Mouse (Mus musculus) spleen, adult 2 months (tissue): Measurements from ENCODE around the gene Gss.

Source experiments
- CTCF ChIP-seq: fragments of 200-500 bp; IDR thresholded peaks from 2 replicates; pipeline ENCODE4 v1.5.1; 2011; ENCODE audit warnings: mild to moderate bottlenecking, inconsistent platforms; ENCODE audit not compliant: insufficient read depth, insufficient read length, insufficient replicate concordance; ENCODE audit errors: extremely low read depth
- POLR2A ChIP-seq: fragments of 200-500 bp; IDR thresholded peaks from 2 replicates; pipeline ENCODE4 v1.6.1; 2011; ENCODE audit warnings: low read depth, low read length, inconsistent platforms

GRCm38 (mm10) chr2:155613953-155614352, 21.3 kb upstream of the Gss start:
- TF ChIP-seq POLR2A, result no peak
- TF ChIP-seq CTCF, result no peak
